Mouse (Mus musculus): Measurements from ENCODE around the gene Pou4f2. TPM values are rescaled to one million over a fixed set of nuclear protein-coding genes. Genes with fewer than 3 reads are reported as not detected.

The Pou4f2 gene
- total RNA-seq, 1 experiment = 1.2 TPM

DNA sequence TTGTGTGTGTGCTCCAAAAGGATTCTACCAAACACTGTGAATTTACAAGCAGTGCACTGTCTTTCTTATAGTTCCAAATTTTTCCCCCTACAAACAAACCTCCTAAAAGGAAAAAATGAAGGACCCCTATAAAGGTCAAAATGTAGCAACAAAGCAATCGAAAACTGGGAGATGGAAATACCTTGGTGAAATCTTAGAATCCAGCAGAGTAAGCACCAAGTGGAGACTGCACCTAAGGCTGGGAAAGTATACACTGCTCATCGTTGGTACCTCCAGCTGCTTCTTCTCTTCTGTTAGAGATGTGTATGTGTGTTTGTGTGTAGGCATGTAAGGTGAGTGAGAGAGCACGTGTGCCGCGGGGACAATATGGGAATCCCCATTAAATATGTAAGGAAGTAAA lies 3.1 kb downstream of the Pou4f2 start:
- Histone ChIP-seq H3K9me3 (ENCODE audit: control insufficient read depth, insufficient read depth, low read depth, low read length) (no peaks in the 10 kb centered on the region), H3K9ac (ENCODE audit: insufficient read depth, low read depth, low read length, poor library complexity, severe bottlenecking) (no peak overlapping the region), H3K4me1 (ENCODE audit: control insufficient read depth in 2 of 2, insufficient read depth in 2 of 2, low read length in 2 of 2, poor library complexity in 1 of 2) (peaks cover 2 to 11% of the 10 kb centered on the region in 2 experiments; a peak in 2 of 4 replicates), H3K4me3 (ENCODE audit: insufficient read depth in 1 of 2, low read depth in 1 of 2, low read length in 2 of 2, poor library complexity in 1 of 2, severe bottlenecking in 1 of 2) (no peak overlapping the region), H3K36me3 (ENCODE audit: control insufficient read depth, insufficient read depth, low read length, poor library complexity, severe bottlenecking) (no peaks in the 10 kb centered on the region), H3K27ac (ENCODE audit: insufficient read depth, low read depth, low read length, poor library complexity, severe bottlenecking) (no peak overlapping the region)
- TF ChIP-seq MAFK (IDR thresholded peaks at IDR 0.05; ENCODE audit: insufficient read depth, low read depth, low read length) = no peak
- in situ Hi-C loops (cut with MboI; ENCODE audit: low sequenced_read_pairs in 2 of 2, unreplicated experiment in 2 of 2) = no loop called here
- no peak for DNase-seq (ENCODE audit: low read depth, low spot score)

DNA sequence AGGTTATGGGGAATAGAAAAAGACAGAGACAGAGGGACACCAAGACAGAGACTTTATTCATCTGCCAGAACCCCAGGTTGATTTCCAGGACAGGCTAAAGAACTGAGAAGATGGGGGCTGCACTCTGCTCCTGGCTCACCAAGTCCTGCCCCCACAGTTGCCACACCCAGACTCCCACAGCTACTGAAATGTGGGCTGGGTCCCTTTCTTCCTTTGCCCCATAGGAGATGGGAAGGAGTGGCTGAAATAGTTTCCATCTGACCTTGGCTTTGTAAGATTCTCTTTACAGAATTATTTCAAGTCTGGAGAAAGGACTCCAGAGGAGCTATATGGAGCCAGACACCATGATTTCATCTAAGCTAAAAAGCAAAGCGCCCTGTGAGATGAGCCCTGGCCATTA lies 4.0 kb downstream of the Pou4f2 start:
- TF ChIP-seq HCFC1 (IDR thresholded peaks at IDR 0.05; ENCODE audit: borderline replicate concordance, insufficient read depth, low read length) (no peak), MAFK (IDR thresholded peaks at IDR 0.05; ENCODE audit: insufficient read depth, low read depth, low read length) (no peak), ZC3H11A (IDR thresholded peaks at IDR 0.05; ENCODE audit: borderline replicate concordance, low read depth, low read length) (no peak), ZNF384 (IDR thresholded peaks at IDR 0.05; ENCODE audit: low read depth, low read length) (no peak), CHD2 (IDR thresholded peaks at IDR 0.05; ENCODE audit: low read depth, low read length) (no peak)
- in situ Hi-C loops (cut with MboI; ENCODE audit: low sequenced_read_pairs in 2 of 2, unreplicated experiment in 2 of 2) = no loop called here

DNA sequence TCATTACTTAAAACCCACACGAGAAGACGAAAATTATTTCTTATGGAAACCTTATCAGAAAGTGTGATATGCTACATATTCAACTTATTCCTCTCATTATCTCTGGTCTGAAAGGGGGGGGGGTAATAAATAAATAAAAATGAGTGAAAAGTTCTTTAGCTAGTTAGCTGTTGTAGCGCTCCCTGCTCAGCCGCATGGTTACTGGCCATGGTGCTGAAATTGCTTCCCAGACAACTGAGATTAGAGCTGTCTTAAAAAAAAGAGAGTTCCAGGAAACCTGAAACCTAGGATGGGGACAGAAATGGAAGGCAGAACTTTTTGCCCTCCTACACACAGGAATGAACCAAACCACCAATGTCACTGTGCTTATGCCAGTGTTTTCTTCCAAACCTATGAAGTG lies 5.1 kb downstream of the Pou4f2 start:
- TF ChIP-seq CHD2 (IDR thresholded peaks at IDR 0.05; ENCODE audit: low read depth, low read length) (no peak), ZNF384 (IDR thresholded peaks at IDR 0.05; ENCODE audit: low read depth, low read length) (peak; percentile 88)
- Histone ChIP-seq H3K4me3 (ENCODE audit: insufficient read depth in 1 of 2, low read depth in 1 of 2, low read length in 2 of 2, poor library complexity in 1 of 2, severe bottlenecking in 1 of 2) (no peak overlapping the region), H3K36me3 (ENCODE audit: control insufficient read depth, insufficient read depth, low read length, poor library complexity, severe bottlenecking) (no peaks in the 10 kb centered on the region), H3K9ac (ENCODE audit: insufficient read depth, low read depth, low read length, poor library complexity, severe bottlenecking) (no peak overlapping the region), H3K27ac (ENCODE audit: insufficient read depth, low read depth, low read length, poor library complexity, severe bottlenecking) (no peak overlapping the region), H3K9me3 (ENCODE audit: control insufficient read depth, insufficient read depth, low read depth, low read length) (no peaks in the 10 kb centered on the region), H3K4me1 (ENCODE audit: control insufficient read depth in 2 of 2, insufficient read depth in 2 of 2, low read length in 2 of 2, poor library complexity in 1 of 2) (peaks cover 6 to 8% of the 10 kb centered on the region in 2 experiments; a peak in 3 of 4 replicates)
- in situ Hi-C loops (cut with MboI; ENCODE audit: low sequenced_read_pairs in 2 of 2, unreplicated experiment in 2 of 2) = no loop called here
- no peak for DNase-seq (ENCODE audit: low read depth, low spot score)

More for the DNA sequence above, 4.0 kb downstream of the Pou4f2 start:
- Histone ChIP-seq H3K4me3 (ENCODE audit: insufficient read depth in 1 of 2, low read depth in 1 of 2, low read length in 2 of 2, poor library complexity in 1 of 2, severe bottlenecking in 1 of 2) (no peak overlapping the region), H3K36me3 (ENCODE audit: control insufficient read depth, insufficient read depth, low read length, poor library complexity, severe bottlenecking) (no peaks in the 10 kb centered on the region), H3K9ac (ENCODE audit: insufficient read depth, low read depth, low read length, poor library complexity, severe bottlenecking) (no peak overlapping the region), H3K9me3 (ENCODE audit: control insufficient read depth, insufficient read depth, low read depth, low read length) (no peaks in the 10 kb centered on the region), H3K4me1 (ENCODE audit: control insufficient read depth in 2 of 2, insufficient read depth in 2 of 2, low read length in 2 of 2, poor library complexity in 1 of 2) (peaks cover 2 to 8% of the 10 kb centered on the region in 2 experiments; a peak in 2 of 4 replicates), H3K27ac (ENCODE audit: insufficient read depth, low read depth, low read length, poor library complexity, severe bottlenecking) (no peak overlapping the region)
- DNase-seq (ENCODE audit: low read depth, low spot score) = no peak

DNA sequence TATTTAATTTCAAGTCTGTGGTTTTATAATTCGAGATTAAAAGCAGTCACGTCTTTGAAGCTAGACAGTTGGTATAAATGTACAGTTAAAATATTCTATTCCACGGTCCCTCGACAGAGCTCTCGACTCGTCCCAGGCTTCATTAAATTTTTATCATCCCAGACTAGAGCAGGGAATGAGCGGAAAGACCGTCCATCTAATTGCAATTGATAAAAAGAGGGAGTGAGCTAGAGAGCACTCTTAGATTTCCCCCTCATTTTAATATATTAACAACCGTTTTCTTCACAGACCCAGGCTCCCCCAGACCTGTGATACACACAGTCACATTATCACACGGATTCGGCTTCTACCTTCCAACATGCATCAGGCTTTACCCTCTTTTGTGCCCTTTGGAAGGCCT lies 8.3 kb downstream of the Pou4f2 start:
- Histone ChIP-seq H3K9me3 (ENCODE audit: control insufficient read depth, insufficient read depth, low read depth, low read length) (no peaks in the 10 kb centered on the region), H3K9ac (ENCODE audit: insufficient read depth, low read depth, low read length, poor library complexity, severe bottlenecking) (no peak overlapping the region), H3K4me3 (ENCODE audit: insufficient read depth in 1 of 2, low read depth in 1 of 2, low read length in 2 of 2, poor library complexity in 1 of 2, severe bottlenecking in 1 of 2) (no peak overlapping the region), H3K27ac (ENCODE audit: insufficient read depth, low read depth, low read length, poor library complexity, severe bottlenecking) (no peak overlapping the region), H3K4me1 (ENCODE audit: control insufficient read depth in 2 of 2, insufficient read depth in 2 of 2, low read length in 2 of 2, poor library complexity in 1 of 2) (peaks cover 4 to 16% of the 10 kb centered on the region in 2 experiments; a peak in 3 of 4 replicates), H3K36me3 (ENCODE audit: control insufficient read depth, insufficient read depth, low read length, poor library complexity, severe bottlenecking) (no peaks in the 10 kb centered on the region)
- in situ Hi-C loops (cut with MboI; ENCODE audit: low sequenced_read_pairs in 2 of 2, unreplicated experiment in 2 of 2) = no loop called here
- TF ChIP-seq CHD2 (IDR thresholded peaks at IDR 0.05; ENCODE audit: low read depth, low read length) = no peak
- no peak for TF ChIP-seq ZC3H11A (IDR thresholded peaks at IDR 0.05; ENCODE audit: borderline replicate concordance, low read depth, low read length)
- no peak for TF ChIP-seq ZNF384 (IDR thresholded peaks at IDR 0.05; ENCODE audit: low read depth, low read length)
- TF ChIP-seq MAFK (IDR thresholded peaks at IDR 0.05; ENCODE audit: insufficient read depth, low read depth, low read length) = no peak
- TF ChIP-seq HCFC1 (IDR thresholded peaks at IDR 0.05; ENCODE audit: borderline replicate concordance, insufficient read depth, low read length) = no peak
- DNase-seq (ENCODE audit: low read depth, low spot score) = no peak

DNA sequence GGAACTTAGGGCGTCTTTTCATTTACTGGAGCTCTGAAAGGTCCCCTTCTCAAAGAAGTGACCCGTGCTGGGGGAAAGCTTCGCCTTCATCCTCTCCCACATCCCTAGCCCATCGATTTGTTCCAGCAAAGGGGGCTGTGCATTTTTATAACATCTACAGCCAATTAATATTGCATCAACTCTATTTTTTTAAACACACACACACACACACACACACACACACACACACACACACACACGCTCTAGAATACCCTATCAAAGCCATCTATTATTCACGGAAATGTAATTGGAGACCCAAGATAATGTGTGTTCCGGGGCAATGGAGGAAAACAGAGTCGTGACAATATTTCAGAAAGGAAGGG lies 8.7 kb downstream of the Pou4f2 start:
- H3K27ac ChIP-seq (ENCODE audit: insufficient read depth, low read depth, low read length, poor library complexity, severe bottlenecking) = no peak overlapping the region
- H3K9me3 ChIP-seq (ENCODE audit: control insufficient read depth, insufficient read depth, low read depth, low read length) = no peaks in the 10 kb centered on the region
- peak overlapping the region; percentile 39 to 41; a peak in 2 of 4 replicates for H3K4me3 ChIP-seq (ENCODE audit: insufficient read depth in 1 of 2, low read depth in 1 of 2, low read length in 2 of 2, poor library complexity in 1 of 2, severe bottlenecking in 1 of 2)
- no peak overlapping the region for H3K9ac ChIP-seq (ENCODE audit: insufficient read depth, low read depth, low read length, poor library complexity, severe bottlenecking)
- in situ Hi-C loops (cut with MboI; ENCODE audit: low sequenced_read_pairs in 2 of 2, unreplicated experiment in 2 of 2) = no loop called here
- H3K4me1 ChIP-seq (ENCODE audit: control insufficient read depth in 2 of 2, insufficient read depth in 2 of 2, low read length in 2 of 2, poor library complexity in 1 of 2) = peaks cover 4 to 14% of the 10 kb centered on the region in 2 experiments; a peak in 3 of 4 replicates
- no peak for TF ChIP-seq CHD2 (IDR thresholded peaks at IDR 0.05; ENCODE audit: low read depth, low read length)
- no peak for TF ChIP-seq ZNF384 (IDR thresholded peaks at IDR 0.05; ENCODE audit: low read depth, low read length)
- no peak for TF ChIP-seq HCFC1 (IDR thresholded peaks at IDR 0.05; ENCODE audit: borderline replicate concordance, insufficient read depth, low read length)
- no peak for TF ChIP-seq MAFK (IDR thresholded peaks at IDR 0.05; ENCODE audit: insufficient read depth, low read depth, low read length)
- no peak for TF ChIP-seq ZC3H11A (IDR thresholded peaks at IDR 0.05; ENCODE audit: borderline replicate concordance, low read depth, low read length)
- H3K36me3 ChIP-seq (ENCODE audit: control insufficient read depth, insufficient read depth, low read length, poor library complexity, severe bottlenecking) = no peaks in the 10 kb centered on the region
- no peak for DNase-seq (ENCODE audit: low read depth, low spot score)

Measured in ES-E14 (cell line).